Mouse (Mus musculus): ENCODE results near the gene 4930404H24Rik.
A peak's percentile ranks its signal among the peaks of the same experiment; 100 is the strongest.

4930404H24Rik gene

DNA sequence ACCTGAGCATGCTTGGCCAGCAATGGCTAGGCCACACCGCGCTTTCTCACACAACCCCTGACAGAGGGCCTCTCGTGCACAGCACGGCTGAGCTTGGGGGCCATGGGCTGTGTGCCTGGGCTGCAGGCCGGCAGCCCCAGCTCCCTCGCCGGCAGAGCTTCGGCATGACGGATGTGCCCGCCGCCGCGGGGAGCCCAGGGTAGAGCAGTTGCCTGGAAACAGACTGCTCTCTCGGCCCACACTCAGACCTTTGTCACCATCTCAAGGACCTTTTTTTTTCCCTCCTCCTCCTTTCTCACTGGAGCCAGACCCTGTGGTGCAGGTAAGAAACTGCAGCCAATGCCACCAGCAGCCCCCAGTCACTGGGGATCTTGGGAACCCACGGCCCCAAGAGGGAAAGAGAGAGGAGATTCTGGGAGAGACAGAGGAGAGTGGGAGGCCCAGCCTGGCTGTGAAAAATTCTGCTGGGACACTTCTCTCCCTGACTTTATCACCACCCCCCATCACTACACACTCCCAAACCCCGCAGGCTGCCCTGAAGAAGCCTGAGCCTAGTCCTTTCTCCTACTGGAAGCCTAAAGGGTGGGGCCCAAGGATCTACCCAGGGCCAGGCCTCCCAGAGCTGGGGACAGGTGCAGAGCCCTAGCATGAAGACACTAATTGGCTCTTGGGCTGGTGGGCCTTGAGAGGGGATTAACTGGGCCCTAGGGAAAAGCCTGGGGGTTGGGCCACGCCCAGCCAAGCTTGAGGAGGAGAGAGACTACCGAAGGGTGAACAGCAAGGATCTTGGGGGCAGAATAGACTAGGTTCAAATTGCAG is 16.8 kb downstream of the 4930404H24Rik start:
- DNase-seq (ENCODE audit: low read depth, low spot score): peak; percentile 46

DNA sequence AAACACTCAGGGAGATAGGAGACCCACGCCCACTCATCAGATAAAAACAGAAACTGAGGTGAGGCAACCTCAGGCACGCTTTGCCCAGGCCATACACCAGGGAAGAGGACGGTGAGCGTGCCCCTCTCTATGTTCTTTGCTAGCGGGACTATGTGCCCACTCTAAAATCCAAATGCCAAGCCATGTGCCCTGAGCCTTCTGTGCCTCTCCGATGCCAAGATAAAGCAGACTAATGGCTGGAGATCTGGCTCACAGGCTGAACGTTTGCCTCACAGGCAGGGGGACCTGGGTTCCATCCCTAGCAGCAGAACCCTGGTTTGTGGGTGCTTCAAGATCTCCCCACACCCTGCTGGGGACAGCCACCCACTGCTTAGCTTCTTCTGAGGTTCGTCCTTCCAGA is 17.5 kb downstream of the 4930404H24Rik start:
- DNase-seq (ENCODE audit: low read depth, low spot score): no peak

DNA sequence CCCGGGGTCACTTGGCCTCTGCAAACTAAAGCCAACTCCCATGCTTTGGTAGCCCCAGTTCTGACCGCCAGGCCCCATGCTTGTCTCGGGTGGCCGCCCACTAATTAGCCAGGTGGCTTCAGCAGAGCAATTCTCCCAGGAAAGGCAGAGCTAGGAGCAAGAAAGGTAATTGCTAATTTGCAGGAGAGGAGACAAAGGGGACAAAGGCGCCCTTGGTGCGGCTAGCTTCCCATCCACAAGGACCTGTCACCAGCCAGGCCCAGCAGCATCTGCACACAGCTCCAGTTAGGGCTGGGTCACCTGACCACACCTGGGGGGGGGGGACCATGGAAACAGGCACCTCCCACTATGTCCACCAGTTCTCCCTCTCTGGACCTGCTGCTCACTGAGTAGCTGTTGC is 19.0 kb downstream of the 4930404H24Rik start:
- no peak for DNase-seq (ENCODE audit: low read depth, low spot score)

DNA sequence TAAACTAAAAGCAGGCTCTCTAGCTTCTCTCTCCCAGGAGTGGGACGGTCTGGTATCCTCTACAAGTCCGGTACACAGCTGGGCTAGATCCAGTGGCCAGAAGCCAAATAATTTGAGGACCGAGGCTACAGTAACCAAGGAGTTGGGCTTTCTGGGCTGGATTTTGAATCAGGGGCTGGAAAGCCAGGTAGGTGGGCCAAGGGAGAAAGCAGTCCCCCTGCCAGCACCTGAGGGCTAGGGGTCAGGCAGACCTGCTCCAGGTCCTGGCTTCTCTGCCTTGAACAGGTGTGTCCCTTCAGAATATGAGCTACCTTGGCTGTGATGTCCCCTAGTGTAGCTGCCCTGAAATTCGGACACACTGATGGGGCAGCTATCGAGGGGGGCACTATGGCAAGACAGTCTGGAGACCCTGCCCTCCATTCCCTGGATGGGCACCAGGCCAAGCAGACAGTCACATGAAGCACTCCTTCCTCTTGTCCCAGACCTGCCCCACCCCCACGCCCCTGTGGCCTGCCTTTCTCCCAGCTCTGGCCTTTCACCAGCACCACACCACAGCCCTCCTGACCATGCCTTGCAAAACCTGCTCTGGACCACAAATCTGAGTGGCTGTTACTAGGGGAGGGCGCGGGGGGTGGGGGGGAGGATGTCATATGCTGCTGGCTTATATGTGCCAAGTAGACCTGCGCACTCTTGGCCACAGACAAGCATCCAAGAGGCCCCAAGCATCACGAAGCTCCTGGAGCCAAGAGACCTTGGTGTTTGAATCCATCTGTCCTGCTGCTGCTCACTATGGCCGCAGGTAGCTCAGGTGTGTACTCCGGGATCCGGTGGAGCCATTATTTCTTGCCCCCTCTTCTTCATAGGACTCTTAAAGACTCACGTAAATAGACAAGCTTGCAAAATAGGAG is 20.1 kb downstream of the 4930404H24Rik start:
- DNase-seq (ENCODE audit: low read depth, low spot score): no peak

DNA sequence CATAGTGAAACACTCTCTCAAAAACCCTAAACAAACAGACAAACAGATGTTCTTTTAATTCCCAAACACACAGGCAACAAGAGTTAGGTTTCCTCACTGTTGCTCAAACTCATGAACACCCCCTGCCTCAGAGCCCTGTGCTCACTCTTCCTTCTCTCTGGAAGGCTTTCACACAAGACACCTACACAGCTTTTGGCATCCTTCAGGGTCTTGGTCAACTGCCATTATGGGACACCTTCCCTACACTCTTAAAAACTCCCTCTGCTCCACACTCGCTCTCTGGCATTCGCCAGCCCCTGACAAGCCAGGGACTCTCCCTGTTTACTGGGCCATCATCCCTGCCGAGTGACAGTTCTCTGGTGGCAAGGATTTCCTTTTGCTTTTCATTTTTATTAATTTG is 21.4 kb downstream of the 4930404H24Rik start:
- DNase-seq (ENCODE audit: low read depth, low spot score): no peak

DNA sequence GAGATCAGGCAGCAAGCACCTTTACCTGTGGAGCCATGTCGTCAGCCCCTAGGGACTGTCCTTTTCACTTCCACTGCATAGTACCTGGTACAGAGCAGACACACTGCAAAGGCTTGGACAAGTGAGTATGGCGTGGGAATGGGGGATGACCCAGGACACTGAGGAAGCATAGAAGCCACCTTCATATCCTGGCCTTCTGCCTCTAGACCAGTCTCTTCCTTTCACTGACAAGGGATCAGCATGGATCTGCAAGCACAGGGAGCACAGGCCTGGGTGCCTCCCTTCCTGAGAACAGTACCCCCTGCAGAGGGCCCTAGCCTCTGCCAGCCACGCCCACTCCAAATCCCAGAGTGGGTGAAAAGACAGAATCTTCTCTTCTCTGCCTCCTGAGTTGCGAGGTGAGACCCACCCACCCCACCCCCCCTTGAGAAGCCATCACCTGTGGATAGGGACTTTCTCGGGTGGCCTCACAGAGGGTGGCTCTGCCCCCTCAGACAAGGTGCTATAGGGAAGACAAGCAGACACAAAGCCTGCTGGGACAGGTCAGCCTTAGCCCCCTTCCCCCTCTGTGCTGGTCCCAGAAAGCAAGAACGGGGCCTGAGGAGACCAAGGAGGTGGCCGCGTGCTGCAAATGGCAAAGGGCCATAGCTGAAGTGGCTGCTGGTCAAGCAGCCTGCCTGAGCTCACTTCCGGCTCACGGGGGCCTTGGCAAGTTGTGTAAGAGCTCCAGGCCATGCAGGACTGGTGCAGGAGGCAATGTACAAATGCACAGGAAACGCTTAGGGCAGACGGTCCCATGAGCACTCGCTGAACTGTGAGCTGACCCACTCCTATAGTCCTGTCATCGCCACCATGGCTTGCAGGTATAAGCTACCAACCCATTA is 22.1 kb downstream of the 4930404H24Rik start:
- no peak for DNase-seq (ENCODE audit: low read depth, low spot score)

DNA sequence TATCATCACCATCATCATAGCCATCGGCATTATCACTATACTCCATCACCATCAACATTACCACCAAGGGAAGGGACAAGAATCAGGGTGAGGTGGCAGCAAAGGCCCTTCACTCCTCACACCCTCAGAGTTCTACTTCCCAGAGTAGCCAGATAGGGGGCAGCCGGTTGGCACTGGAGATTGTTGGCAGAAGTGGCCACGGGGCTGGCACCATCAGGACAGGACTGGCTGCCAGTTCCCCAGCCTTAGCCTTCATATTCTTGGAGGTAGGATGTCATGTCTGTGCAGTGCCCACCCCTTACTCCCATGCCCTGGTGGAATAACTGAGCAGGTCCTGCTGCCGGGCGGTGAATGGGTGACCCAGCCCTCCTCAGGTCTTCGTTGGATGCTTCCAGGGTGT is 23.0 kb downstream of the 4930404H24Rik start:
- DNase-seq (ENCODE audit: low read depth, low spot score): no peak

DNA sequence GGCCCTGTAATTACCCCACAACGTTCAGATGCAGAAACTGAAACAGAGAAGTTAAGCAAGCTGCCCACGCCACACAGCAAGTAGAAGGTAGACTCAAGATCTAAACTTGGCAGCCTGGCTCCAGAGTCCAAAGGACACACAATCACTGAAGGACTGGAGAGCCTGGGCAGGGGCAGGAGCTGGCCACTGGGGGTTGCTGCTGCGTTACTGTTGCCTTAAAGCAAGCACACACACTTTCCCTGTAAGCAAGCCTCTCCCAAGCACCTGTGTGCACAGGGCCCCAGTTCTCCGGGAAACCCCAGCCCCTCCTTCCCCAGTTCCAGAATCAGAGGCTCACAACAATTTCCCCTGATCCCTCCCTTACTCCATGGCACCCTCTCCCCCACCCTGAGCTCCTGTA is 24.4 kb downstream of the 4930404H24Rik start:
- peak; percentile 24 for DNase-seq (ENCODE audit: low read depth, low spot score)

DNA sequence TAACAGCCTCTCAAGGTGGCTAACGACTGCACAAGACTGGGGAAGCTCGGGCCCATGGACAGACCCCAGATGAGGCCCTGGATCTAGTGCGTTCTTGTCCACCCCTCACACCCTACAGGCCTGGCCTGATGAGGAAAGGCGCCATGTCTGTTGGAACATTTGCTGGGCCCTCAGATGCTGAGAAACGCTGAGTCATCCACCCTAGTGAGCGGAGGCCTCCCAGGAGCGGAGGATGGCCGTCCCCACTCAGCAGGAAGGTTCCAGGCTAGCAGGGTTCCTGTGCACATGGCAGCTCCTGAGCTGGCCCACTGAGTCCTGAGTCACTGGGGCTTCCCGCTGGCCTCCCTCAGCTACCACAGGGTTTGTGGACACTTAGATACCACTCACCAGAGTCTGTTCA is 27.5 kb downstream of the 4930404H24Rik start:
- no peak for DNase-seq (ENCODE audit: low read depth, low spot score)

DNA sequence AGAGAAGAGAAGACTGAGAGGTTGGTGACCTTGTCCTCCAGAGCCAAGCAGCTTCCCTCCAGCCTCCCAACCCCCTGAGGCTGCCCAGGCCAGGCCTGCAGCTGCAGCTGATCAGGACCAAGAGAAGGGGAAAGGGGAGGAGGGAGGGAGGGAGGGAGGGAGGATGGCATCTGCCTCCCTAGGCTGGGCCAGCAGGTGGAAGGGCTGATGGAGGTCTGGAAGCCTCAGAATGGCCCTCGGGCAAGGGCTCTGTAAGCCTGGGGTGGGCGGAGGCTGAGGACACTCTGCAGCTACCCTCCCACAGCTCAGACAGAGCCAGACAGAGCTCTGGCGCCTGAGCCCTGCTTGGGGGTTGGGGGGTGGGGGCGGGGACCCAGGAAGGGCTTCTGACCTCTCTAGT is 29.7 kb downstream of the 4930404H24Rik start:
- no peak for DNase-seq (ENCODE audit: low read depth, low spot score)

DNA sequence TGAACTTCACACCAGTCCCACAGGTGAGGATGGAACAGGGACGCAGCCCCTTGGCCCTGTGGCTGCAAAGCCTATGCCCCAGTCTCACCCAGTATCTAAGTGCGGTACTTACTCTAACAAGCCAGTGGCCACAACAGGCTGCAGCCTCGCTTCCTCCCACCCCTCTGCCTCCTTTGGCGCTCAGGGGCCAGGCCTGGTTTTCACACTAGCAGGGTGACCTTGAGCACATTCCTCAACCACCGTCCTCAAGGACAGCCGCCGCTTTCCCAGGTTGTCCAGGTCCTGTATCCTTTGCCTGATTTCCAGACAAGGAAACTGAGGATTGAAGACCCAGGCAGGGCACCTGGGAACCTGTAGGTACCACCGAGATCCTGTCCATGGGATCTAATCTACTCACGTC is 30.6 kb downstream of the 4930404H24Rik start:
- DNase-seq (ENCODE audit: low read depth, low spot score): no peak

DNA sequence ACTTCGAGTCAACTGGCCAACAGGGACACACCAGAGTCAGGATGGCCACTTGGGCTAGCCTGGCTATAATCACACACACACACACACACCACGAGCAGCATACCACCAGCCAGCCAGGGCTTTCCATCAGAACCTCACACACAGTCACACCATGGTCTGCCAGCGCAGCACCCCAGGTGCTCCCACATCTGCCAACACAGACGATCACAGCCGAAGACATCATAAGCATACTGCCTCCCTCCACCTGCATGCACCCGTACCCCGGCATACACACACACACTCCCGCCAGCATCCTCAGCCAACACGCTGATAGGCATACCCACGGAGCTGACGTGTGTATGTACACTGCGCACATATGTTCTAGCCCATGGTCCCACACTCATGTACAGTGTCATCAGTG is 31.1 kb downstream of the 4930404H24Rik start:
- no peak for DNase-seq (ENCODE audit: low read depth, low spot score)

DNA sequence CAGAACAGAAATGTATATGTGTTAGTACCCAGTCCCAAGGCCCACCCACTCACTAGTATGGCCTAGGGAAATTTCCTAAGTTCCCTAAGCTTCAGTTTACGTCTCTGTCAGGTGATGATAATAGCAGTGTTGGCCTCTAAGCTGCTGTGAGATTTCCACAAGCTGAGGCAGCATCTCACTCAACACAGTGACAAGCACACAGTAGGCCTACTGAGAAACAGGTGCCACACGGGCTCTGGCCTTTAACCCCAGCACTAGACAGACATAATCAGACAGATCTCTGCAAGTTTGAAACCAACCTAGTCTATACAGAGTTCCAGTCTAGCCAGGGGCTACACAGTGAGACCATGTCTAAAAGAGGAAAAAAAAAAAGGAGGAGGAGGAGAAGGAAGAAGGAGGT is 32.1 kb downstream of the 4930404H24Rik start:
- DNase-seq (ENCODE audit: low read depth, low spot score): no peak

DNA sequence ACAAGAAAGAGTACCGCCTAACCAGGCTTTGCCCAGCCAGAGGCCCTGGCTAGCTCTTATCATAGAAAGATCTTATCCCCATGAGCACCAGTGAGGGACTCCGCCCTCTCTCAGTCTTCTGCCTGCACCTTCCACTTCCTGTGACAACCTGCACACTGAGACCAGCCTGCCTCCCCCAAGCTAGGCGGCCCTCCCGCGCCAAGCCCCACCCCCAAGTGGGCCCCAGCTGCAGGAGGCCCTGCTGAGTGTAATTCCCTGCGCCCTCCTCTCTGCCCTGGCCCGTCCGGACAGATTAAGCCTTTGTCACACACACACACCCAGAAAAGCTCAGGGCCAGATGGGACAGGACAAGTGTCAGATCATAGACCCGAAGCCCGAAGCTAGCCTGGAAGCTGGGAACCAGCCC is 33.3 kb downstream of the 4930404H24Rik start:
- DNase-seq (ENCODE audit: low read depth, low spot score): peak; percentile 87

DNA sequence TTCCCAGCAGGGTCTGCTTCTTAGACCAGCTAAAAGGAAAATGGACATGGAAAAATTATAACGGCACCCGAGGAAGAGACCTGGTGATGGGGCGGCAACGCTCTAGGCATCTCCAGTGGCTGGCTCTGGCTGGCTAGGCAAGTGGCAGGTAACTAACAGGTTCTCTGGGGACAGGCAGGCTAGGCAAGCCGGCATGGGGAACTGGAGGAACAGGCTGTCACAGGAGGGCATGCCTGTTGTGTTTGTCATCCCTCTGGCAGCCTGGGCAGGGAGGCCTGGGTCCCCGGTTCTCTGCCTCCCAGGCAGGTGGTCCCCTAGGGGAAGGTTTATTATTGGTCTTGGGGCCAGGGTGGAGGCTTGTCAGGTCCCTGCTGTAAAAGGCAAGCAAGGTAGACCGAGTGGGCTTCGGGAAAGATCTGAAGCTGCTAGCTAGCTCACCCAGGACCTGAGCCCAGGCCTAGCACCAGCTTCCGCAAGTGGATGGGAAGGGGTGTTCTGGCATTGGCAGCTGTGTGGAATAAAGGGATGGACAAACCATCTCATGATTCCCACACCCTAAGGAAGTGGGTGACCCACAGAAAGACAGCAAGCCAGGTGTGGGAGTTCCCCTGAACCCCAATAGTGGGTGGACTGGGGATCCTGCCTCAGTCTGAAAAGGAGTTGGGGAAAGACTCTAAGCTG is 34.4 kb downstream of the 4930404H24Rik start:
- peak; percentile 39 for DNase-seq (ENCODE audit: low read depth, low spot score)

DNA sequence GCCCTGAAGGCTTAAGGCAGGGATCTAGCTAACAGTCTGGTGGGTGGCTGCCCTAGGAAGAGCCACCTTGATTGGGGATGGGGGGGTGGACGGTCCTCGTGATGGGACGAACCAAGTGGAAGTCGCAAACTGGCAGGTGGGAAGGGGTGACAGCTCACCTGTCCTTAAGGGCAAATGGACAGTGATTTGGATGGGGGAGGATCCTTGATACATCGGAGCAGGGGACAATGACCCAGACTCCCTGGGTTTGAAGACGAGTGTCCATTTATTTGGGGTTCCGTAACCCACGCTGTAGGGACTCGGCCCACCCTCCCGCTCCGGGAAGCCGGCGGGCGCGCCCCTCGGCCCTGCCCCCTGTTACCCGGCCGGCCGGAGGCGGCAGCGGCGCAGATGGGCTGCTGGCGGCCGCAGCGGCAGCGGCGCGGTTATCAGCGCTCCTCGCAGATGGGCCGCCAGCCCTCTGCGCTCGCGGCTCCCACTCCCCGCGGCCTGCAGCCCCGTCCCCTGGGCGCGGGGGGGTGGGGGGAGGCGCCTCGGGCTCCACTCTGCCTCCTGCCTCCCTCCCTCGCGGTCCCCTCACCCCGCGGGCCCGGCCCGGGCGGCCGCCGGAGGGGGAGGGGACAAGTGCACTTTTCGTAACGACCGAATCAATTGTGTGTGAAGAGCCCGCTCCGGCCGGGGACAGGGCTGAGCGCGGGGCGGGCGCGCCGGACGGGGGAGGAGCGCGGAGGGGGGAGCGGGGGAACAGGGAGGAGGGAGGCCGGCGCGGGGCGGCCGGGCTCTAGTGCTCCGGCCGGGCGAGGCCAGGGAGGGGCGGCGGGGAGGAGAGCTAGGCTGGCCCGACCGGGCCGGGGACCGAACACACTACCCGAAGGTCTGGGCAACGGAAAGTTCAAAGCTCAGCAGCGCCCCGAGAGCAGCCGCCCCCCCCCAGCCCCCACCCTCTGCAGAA is 35.3 kb downstream of the 4930404H24Rik start:
- DNase-seq (ENCODE audit: low read depth, low spot score): peak; percentile 57

DNA sequence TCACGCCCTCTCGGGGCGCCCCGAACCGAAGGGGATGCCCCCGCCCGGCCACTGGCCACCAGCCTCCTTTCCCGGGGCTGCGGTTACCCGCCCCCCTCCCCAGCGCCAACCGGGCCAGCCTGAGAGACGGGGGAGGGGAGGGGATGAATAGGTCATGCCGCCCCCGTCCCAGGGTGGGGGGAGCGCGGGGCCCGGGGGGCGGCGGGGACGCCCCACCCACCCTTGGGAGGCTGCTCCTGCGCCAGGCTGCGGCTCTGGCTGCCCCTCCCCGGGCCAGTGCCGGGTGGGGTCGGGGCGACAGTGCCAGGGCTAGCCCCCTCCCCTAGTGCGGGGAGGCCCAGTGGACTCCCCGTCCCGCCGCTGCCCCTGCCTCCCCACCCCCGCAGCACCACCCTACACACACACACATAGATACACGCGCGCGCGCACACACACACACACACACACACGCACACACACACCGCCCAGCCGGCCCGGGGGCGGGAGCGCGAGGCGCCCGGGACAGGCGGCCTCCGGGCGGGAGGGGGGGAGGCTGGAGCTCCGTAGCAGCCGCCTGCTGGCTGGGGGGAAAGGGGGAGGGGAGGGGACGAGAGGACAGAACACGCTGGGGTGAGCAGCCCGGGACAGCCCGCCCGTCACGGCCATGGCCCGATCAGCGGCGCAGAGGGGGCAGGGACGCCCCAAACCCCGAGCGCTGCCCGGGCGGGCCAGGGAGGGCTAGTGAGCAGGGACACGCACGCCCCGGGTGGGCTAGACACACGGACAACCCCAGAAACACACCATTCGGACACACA is 36.2 kb downstream of the 4930404H24Rik start:
- DNase-seq (ENCODE audit: low read depth, low spot score): peak; percentile 70

DNA sequence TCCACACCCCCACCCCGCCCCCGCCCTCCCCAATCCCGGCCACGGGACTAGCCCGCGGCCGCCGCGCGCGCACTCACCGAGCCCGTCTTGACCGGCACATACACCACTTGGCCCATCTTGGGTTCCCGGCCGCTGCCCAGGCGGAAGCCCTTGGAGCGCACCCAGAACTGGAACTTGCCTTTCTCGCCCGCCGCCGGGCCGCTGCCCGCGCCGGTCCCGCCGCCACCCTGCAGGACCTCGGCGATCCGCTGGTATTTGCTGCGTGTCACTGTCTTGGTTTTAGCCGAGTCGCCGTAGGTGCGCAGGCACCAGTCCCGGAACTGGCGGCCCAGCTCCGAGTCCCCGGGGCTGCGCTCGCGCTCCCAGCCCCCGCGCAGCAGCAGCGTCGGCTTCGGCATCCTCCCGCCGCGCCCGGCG is 36.8 kb downstream of the 4930404H24Rik start:
- DNase-seq (ENCODE audit: low read depth, low spot score): peak; percentile 64
